9 mouse cellular contexts compared by ENCODE assay signal in genomic region chr8:103873598-103874502, GRCm38 (mm10).
DNase-seq lines count a peak whose midpoint lies in the region; ATAC-seq and TF ChIP-seq lines count a peak whose summit lies in the region.
"Had no signal": no experiment of that assay in that cellular context is flagged by ENCODE, and none has a peak within 500 bp of the region (broad histone marks: within the 10 kb centered on the region; RNA-seq: fewer than 3 reads in every experiment).

No protein-coding gene starts in this region.

- intact Hi-C loops in gastrocnemius, postnatal 14 days (cut with DNase I; ENCODE audit: low total_unique reads): no loop called here

- no peak overlapping the region for H3K4me3 ChIP-seq in kidney, embryonic 14.5 days (ENCODE audit: low read length)
- H3K4me3 ChIP-seq in heart, postnatal 0 days (ENCODE audit: low read depth, low read length): no peak overlapping the region

- no peaks in the 10 kb centered on the region for H3K4me1 ChIP-seq in kidney, embryonic 14.5 days (ENCODE audit: control insufficient read depth, insufficient read depth, low read length)
- peaks cover 18% of the 10 kb centered on the region for H3K4me1 ChIP-seq in heart, postnatal 0 days (ENCODE audit: control insufficient read depth, insufficient read depth)

- H3K27ac ChIP-seq in kidney, embryonic 14.5 days (ENCODE audit: low read depth, low read length): no peak overlapping the region
- peak overlapping the region; percentile 59 for H3K27ac ChIP-seq in heart, postnatal 0 days (ENCODE audit: low read depth)

- peak; percentile 2 to 4 for DNase-seq in kidney, adult 8-10 months
- DNase-seq in cerebellum, postnatal 25 days: peak; percentile 8 to 36
- DNase-seq in heart, postnatal 0 days (ENCODE audit: low spot score): peak; percentile 63
- peak; percentile 64 for DNase-seq in lung, postnatal 10 days
- no peak for DNase-seq in left cerebral cortex, adult 11 months (ENCODE audit: low spot score)
- DNase-seq in embryo, embryonic 10.5 days (ENCODE audit: low spot score): no peak
- DNase-seq in gastrocnemius, postnatal 14 days: no peak

- WGBS in kidney, embryonic 14.5 days: 37% methylated on average over 7 of the region's 7 CpGs
- 16% methylated on average over 7 of the region's 7 CpGs for WGBS in heart, postnatal 0 days

- H3K9ac ChIP-seq in kidney, embryonic 14.5 days (ENCODE audit: low read depth, low read length): no peak overlapping the region
- no peak overlapping the region for H3K9ac ChIP-seq in heart, postnatal 0 days (replicated peaks; ENCODE audit: low read depth, low read length)

- H3K27me3 ChIP-seq in kidney, embryonic 14.5 days (ENCODE audit: control insufficient read depth, insufficient read depth, low read length): no peaks in the 10 kb centered on the region
- no peaks in the 10 kb centered on the region for H3K27me3 ChIP-seq in heart, postnatal 0 days (ENCODE audit: control insufficient read depth, insufficient read depth, low read length)

- no peak for ATAC-seq in kidney, embryonic 14.5 days (ENCODE audit: low FRiP score, low TSS enrichment)
- ATAC-seq in heart, postnatal 0 days (ENCODE audit: insufficient read depth, low read depth): peak; percentile 84

- H3K36me3 ChIP-seq in kidney, embryonic 14.5 days (ENCODE audit: control insufficient read depth, insufficient read depth, low read length): no peaks in the 10 kb centered on the region
- no peaks in the 10 kb centered on the region for H3K36me3 ChIP-seq in heart, postnatal 0 days (replicated peaks; ENCODE audit: control insufficient read depth, insufficient read depth, low read length)
- H3K36me3 ChIP-seq: G1E had no signal

- no peak for TF ChIP-seq EP300 in heart, postnatal 0 days (IDR thresholded peaks at IDR 0.05; ENCODE audit: low read depth)

- no peak overlapping the region for H3K4me2 ChIP-seq in kidney, embryonic 14.5 days (replicated peaks; ENCODE audit: low read depth, low read length)
- H3K4me2 ChIP-seq in heart, postnatal 0 days (ENCODE audit: low read depth, low read length): no peak overlapping the region

- TF ChIP-seq CTCF in heart, postnatal 0 days (IDR thresholded peaks at IDR 0.05; ENCODE audit: low read depth): no peak

- H3K9me3 ChIP-seq in kidney, embryonic 14.5 days (ENCODE audit: control insufficient read depth, low read length): no peaks in the 10 kb centered on the region
- no peaks in the 10 kb centered on the region for H3K9me3 ChIP-seq in heart, postnatal 0 days (replicated peaks; ENCODE audit: control insufficient read depth, low read length)

Comparison
In these comparisons a context has a peak if more than half of its experiments do, and no peak if none do; other contexts are left out.
1. DNase-seq: peak in kidney, adult 8-10 months (2 of 2), cerebellum, postnatal 25 days (2 of 2), heart, postnatal 0 days (single experiment) and lung, postnatal 10 days (single experiment); none in left cerebral cortex, adult 11 months (single experiment), embryo, embryonic 10.5 days (single experiment) and gastrocnemius, postnatal 14 days (single experiment).